Mouse (Mus musculus) gastrocnemius, postnatal 25 days (tissue): ENCODE data around the gene Gstm7. TPM values are rescaled to one million over a fixed set of nuclear protein-coding genes. Genes with fewer than 3 reads are reported as not detected.
A peak's percentile ranks its signal among the peaks of the same experiment; 100 is the strongest.
"Not testable (repeated sequence)": the region's sequence is repeated elsewhere in the genome, so short reads cannot be mapped to it uniquely, and the experiment has no call there.

Experiments used
- DNase-seq: peaks from one replicate; pipeline ENCODE4 v3.0.0; 2022
- long read RNA-seq, 2 experiments: library from polyadenylated mRNA; stranded (forward); transcript quantifications; one replicate each; pipeline ENCODE4 v2.0.0; 2021
- total RNA-seq, 2 experiments: library from RNA; stranded (reverse); gene quantifications; 1 replicate in 1 of 2; 2 replicates in 1 of 2; pipeline ENCODE4 v1.2.3; 2021

The Gstm7 gene
- total RNA-seq, result 10 to 100 TPM; 14.2 to 15.0 TPM
- long read RNA-seq, experiment 1, transcript Gstm7-201 (8 exons, 1,377 nt), result major isoform, 20 of 26 reads
- long read RNA-seq, experiment 1, partial matches to known transcripts, result 2 of 26 reads
- long read RNA-seq, experiment 1, other reads (novel, unspliced or antisense), result 3 of 26 reads
- long read RNA-seq, experiment 2, transcript Gstm7-201 (8 exons, 1,377 nt), result major isoform, 25 of 30 reads
- long read RNA-seq, experiment 2, partial matches to known transcripts, result 0 of 30 reads
- long read RNA-seq, experiment 2, other reads (novel, unspliced or antisense), result 3 of 30 reads

DNA sequence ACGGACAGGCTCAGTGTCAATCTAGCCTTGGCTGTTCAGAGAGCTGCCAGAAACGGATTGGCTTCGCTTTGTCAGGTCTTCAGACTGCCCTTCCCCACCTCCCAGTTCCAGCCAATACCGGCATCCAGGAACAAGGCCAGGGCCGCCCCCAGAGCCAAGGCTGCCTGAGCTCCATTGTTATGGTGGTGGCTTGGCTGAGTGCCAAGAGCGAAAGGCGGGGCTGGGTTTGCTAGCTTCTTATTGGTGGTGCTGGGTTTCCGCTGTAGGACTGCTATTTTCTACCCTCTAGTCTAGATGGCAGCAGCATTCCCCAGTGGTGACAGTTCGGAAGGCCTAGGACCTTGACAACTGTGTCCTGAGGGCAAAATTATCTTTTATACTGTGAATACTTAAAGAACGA is at the start of gene Gstm7:
Gene Gstm7, minus strand, starts transcription at position 148 of the 400 bp plus-strand sequence.
- DNase-seq, result peak; percentile 95

DNA sequence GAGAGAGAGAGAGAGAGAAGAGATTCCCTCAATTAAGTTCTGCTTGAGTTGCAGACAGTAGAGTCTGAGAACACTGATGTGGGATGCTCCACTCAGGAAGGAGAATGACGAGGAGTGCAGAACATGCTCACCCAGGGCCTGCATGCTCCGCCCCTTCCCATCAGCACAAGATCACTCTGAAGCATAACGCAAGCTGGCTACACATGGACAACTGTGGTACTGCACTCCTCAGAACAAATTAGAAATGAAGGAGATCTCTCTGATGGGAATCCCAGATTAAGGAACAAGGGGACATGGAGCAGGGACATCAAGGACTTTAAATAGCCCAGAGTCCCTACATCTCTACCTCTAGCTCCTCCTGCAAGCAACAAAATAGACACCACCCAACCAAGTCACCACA is 49.6 kb upstream of the Gstm7 start:
- no peak for DNase-seq

DNA sequence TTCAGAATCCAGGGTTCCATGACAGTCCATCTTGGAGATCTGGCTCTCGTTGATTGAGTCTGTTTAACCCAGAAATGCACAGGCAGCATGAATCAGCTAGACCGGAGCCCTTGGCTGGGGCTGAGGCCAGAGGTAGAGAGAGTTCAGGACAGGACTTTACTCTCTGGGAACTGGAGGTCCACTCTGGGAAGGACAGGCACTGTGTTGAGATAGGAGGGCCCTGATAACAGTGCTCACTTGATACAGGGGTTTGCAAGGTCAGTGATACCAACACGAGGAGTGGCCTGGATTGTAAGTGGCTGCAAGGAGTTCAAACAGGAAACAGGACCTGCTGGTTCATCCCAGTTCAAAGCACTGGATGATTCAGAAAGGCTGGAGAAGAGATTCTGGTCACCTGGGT is 46.1 kb upstream of the Gstm7 start:
- no peak for DNase-seq

DNA sequence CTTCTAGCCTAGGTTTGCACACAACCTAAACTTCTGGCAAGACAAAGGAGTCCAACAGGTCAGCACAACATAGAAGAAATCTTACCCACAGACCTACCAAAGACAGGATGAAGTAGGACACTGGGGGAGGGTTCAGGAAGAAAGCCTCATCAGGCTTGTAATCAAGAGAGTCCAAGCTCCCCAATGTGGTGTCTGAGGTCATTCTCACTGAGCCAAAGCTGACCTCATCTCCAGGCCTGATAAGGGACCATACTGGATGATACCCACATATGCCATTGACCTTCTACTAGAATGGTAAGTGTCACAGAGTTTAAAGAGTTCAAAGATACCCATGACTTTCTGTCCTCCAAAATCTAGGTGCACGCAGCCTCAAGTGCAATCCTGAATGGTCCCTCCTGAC is 42.6 kb upstream of the Gstm7 start:
- no peak for DNase-seq

DNA sequence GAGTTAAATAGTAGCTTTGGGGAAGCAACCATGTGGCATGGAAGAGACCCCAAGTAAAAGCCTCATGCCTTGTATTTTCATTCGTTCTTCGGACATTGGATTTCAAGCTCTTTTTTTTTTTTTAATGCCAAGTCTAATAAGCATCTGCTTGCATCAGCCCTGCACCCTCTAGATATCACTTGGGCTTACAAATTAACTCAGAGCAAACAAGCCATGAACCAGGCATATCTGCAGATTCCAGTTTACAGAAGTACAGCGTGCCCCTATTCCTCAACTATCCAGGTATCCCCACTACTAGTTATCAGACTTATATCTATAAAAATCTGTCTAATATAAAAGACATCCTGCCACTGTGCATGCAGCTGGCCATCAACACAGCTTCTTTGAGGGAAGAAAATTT is 40.5 kb upstream of the Gstm7 start:
- no peak for DNase-seq

DNA sequence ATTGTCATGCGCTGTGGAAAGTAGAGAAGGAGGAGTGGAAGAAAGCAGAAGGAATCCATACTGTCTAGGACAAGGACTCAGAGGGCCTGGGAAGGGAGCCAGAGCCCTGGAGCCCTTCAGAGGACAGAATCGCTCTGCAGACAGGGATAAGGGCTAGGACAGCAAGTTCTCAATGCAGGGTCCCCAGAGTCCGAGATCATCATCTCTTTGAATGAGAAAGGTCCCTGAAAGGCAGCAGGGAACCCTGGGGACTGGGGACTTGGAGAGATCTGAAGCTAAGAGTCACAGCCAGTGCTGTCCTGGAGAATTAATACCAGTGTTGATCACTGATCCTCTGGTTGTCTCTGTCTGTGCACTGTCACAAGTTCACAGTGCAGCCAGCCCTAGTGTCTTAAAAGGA is 39.5 kb upstream of the Gstm7 start:
- not testable (repeated sequence) for DNase-seq

DNA sequence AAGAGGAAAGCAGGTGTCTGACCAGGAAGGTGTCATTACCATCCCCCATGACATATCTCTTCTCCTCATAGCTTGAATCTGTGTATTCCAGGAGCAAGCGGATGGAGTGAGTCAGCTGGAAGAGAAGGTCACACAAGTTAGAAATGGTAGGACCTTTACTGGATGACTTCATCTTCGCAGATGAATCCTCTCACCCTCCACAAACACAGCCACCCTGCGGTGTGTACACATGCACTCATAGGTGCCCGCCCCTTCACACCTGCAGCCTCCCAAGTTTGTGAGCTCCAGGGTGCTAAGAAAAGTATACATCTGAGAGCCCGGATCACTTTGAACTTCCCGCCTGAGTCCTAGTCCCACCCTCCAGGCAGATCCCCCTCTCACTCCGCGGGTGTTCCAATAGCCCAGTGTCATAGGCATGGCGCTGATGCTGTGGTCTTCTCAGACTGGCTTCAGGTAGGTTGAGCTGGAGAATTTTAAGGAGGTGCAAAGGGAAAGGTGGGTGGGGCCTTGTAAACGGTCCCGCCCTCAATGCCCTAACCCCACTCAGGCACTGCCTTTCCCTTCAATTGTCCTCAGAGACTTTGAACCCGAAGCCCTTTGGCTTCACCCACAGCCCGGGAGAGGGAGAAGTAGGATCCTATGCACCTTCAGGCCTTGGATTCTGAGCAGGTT is 37.2 kb upstream of the Gstm7 start, which contains the start of gene Gstm3:
Gene Gstm3, minus strand, starts transcription at position 560 of the 672 bp plus-strand sequence.
- DNase-seq, result no peak

DNA sequence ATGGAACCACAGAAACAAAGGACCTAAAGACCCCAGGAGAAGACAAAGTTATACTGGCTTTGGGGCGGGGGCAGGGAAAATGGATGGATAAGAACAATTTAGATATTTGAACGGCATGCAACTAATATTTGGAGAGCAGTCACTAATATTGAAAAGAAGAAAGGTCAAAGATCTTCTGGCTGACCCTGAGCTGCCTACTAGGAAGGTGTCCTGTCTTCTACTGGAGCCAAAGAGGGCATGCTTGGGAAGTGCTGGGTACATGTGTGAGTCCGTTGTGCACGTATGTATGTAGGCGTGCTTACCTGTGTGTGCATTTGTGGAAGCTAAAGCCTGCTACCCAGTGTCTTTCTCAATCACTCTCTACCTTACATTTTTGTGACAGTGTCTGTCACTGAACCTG is 35.0 kb upstream of the Gstm7 start:
- DNase-seq, result no peak

DNA sequence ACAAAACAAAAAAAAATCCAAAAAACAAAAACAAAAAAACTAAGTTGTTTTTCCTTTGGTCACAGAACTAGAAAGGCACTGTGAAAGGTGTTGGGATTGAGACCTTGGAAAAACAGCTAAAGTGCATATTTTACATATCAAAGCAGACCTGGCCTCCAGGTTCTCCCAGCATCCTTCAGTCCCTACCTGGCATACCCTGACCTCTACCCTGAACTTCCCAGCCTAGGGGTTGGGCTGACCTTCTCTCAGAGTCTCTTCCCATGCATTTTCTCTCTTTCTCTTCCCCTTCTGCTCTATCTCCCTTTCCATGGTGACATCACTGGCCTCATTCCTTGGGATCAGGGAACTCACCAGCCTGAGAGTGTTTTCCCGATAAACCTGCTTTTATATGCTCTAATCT is 34.0 kb upstream of the Gstm7 start:
- DNase-seq, result no peak

DNA sequence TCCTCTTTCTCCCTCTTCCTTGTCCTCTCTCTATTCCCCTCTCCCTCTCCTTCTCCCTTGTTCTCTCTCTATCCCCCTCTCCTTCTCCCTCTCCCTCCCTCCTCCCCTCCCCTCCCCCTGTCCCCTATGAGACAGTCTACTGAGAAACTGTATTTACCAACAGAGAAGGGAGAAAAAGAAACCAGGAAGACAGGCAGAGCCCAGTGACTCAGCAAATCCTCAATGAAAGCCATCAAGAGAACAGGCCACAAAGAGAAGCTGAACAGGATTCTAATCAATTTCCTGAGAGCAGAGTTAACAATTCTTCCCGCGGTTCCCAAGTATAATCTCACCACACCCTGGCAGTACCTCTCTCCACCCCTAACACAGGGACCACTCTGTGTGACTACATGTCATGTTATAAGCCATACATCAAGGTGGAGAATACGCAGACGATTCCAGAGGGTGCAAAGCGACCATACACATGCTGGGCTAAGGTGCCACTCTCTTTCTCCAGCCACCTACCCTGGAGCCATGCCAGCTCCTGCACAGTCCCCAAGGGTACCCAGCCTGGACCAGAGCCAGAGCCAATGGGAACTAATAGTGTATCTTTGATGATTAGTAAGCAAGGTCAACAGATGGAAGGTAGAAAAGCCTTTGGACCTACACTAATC is 33.2 kb upstream of the Gstm7 start:
- DNase-seq, result no peak

DNA sequence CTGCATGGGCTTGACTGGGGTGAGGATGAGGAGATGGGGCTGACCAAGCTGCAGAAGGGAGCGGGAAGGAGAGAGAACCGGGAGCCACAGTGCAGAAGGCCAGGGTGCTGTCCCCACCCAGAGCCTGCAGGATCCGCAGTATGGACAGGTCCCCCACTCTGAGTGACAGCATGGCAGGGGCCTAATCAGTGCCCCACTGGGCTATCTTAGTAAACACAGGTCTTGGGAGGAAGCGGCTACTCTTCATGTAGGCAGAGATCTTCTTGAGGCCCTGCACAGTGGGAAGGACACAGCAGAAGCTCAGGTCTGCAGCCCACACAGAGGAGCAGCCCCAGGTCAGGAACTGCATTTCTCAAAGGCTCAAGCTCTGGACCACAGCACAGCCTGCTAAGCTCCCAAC is 32.4 kb upstream of the Gstm7 start:
- no peak for DNase-seq

DNA sequence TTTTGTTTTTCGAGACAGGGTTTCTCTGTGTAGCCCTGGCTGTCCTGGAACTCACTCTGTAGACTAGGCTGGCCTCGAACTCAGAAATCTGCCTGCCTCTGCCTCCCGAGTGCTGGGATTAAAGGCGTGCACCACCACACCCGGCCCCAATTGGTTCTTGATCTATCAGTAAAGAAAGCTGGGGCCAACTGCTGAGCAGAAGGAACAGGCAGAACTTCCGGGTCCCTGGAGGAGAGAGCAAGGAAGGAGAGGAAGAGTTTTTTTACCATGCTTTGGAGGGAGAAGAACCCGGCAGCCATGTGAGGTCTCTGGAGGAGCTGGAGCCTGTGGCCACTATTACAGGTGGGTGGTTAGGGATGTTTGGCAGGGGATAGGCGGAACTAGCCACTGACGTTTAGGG is 23.6 kb upstream of the Gstm7 start:
- DNase-seq, result not testable (repeated sequence)

DNA sequence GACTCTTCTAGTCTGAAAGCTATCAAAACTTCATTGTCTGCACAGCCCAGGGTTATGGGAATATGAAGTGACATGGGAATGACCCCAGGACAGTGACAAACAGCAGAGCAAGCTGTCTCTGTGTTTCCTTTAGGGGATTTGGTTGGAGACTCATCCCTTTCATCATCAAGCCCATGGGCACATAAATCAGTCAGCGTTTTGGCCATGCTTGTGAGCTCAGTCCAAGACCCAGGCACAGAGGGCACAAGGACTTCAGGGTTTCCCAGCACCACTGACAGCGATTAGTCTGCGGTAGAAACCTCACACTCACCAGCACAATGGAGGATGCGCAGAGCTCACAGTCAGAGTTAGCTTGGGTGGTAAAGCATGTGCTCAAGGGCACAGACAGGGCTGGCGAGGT is 22.3 kb upstream of the Gstm7 start:
- DNase-seq, result no peak

DNA sequence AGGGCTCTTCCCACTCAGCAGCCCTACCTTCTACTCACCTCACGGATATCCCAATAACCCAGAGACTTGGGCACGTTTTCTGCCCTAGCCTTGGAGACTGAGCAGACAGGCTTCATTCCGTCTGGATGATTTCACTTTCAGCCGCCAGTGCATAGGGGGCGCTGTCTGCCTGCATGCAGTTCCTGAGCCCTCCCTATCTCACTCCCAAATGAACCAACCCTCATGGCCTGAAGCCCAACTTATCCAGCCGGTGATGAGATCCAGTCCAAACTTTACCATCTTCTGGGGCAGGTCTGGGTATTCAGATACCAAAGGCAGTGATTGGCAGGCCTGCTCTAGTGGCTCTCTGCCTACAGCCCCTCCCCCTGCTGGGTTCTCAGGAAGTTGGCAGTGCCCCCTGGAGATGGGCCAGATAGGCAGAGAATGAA is 21.7 kb upstream of the Gstm7 start:
- DNase-seq, result peak; percentile 55

DNA sequence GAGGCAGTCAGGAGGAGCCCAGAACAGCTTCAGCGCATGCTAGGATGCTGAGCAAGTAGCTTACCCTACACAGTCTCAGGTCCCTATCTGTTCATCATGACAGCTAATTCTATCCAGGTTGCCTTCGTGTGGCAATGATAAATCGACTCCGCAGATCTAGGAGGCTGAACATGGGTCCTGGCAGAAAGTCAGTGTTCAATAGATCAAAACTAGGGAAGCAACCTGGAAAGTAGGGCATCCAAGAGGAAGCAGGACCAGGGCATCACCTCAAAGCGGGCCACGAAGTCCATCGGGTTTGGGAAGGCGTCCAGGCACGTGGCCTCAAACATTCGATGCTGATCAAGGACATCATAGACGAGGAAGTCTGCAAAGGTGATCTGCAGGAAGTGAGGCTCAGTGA is 18.9 kb upstream of the Gstm7 start:
- no peak for DNase-seq

DNA sequence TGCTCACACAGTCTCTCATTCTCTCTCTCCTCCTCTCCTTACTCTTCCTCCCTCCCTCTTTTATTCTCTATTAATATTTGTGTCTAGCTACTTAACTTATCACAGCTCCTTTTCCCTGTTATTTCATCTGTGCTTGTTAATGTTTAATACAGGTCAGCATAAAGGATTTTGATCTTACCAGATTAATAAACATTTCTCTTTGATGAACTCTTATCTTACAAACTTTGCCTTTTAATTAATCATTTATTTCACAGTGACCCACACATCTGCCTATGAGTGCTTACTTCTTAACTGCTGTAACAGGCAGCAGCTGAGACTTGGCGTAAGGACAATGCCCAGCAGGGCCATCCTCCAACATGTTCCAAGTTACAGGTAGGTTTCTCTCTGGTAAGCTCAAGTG is 17.8 kb upstream of the Gstm7 start:
- not testable (repeated sequence) for DNase-seq

DNA sequence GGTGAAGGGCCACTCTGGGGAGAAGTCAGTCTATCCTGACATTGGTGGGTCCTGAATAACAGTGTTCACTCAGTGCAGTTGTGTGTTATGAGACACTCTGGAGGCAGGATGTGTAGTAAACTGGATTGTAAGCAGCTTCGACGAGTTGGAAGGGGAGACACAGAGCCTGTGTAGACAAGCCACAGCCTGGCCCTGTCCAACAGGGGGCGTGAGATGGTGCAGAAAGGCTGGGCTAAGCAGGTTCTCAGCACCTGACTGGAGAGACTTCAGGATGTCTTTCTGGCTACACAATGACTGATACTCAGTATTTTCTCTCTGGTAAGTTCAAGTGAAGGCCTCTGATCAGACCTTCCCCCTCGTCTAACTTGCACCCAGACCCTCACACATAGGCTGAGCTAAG is 14.1 kb upstream of the Gstm7 start:
- no peak for DNase-seq

DNA sequence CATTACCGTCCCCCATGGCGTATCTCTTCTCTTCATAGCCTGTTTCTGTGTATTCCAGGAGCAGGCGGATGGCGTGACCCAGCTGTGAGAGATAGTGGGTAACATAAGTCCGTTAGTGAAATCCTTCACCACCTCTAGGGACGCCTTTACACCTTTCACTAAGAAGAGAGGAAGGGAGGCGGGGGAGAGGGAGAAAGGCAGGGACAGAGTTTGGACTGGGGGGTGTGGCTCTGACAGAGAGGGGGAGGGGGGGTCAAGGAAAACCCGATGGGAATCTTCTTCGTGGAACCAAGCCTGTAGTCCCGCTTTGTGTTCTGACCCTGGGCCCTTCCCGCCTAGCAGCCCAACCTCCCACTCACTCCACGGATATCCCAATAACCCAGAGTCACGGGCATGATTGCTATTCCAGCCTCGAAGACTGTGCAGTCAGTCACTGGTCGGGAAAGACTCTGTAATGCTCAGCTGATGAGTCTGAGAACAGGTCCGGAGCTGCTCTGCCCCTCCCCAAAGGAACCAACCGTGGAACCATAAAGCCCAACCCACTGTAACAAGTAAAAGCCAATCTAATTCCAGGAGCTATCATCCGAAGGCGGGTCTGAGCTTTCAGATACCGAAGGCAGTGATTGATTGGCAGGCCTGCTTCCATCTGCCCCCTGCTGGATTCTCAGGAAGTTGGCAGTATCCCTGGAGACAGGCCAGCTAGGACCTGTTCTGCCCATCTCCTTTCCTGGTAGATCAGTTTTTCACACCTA is 11.8 kb upstream of the Gstm7 start, which contains the start of gene Gstm6:
Gene Gstm6, minus strand, starts transcription at position 511 of the 752 bp plus-strand sequence.
- no peak for DNase-seq

DNA sequence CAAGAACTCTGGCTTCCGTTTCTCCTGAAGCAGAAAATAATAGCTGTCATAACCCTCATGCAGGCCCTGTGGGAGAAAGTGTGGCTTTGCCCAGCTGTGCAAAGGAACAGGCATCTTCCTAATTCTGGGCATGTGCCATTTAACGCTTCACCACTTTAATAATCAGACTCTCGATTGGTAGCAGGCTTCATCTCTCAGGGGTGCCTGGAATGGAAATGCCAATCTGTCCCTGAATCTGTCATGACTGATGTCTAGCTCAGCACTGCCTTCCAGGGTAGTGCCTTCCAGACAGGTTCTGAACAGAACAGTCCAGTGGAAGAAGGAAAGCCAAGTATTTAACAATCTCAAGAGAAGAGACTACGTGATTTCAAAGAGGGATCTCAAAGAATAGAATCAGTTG is 9.6 kb upstream of the Gstm7 start:
- no peak for DNase-seq

DNA sequence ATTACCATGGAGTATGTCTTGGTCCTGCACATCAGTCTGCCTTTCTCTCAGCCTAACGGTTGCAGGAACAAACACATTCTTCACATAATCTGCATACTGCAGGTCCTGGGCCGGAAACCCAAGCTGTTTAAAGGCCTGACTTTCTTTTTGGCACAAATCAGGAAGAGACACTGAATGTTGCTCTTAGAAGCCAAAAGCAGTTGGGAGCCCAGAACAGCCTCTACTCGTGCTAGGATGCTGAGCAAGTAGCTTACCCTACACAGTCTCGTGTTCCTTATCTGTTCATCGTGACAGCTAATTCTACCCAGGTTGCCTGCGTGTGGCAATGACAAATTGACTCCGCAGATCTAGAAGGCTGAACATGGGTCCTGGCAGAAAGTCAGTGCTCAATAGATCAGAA is 8.9 kb upstream of the Gstm7 start:
- no peak for DNase-seq

DNA sequence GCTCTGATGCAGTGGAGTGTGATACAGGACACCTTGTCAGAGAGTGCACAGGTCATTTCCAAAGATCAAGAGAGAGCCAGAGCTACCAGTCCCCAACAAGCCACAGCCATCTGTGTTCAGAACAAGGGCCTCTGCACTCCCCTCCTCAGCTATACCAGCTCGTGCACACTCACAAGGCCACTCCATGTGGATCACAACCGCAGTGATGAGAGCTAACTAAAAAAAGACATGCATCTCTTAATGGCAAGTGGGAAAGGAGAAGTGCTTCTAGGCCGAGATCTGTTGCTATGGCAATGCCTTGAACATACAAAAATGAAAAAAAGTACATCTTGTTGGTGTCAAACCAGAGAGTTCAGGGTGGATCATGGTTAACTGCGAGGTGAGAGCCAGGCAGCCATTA is 8.2 kb upstream of the Gstm7 start:
- no peak for DNase-seq

DNA sequence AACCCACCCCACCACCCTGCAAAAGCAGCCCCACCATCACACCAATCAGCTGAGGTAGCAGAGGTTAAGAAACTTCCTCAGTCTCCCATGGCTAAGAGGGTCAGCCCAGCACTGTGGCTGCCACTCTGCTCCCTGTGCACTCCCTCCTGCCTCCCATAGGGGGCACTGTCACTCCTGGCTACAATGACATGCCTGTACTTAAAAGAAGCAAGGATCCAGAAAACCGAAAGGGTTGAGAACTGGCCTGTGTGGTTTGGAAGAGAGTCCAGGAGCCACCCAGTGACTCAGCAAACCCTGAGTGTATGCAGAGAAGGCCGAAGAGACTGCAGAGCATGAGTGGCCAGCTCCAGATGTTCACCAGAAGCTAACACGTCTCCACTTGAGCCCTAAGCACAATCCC is 7.8 kb upstream of the Gstm7 start:
- peak; percentile 75 for DNase-seq

DNA sequence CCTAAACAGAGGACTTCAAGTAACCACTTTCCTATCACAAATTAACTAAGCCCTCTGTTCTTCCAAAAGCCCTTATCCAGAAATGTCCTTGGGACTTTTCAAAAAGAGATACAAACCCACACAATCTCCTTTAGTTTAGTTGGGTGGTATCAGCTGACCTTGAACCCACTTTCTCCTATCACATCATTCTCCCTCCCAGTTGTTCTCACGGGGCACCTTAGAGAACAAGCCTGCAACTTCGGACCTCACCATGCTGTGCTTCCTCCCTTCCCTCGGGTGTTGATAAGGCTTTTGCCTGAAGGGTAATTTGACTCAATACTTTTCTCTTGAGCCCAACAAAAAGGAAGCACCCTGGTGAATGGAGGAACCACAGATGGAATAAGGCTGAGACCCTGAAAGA is 4.3 kb upstream of the Gstm7 start:
- no peak for DNase-seq
